Mouse (Mus musculus): ENCODE data around the gene Map3k19.
A peak's percentile ranks its signal among the peaks of the same experiment; 100 is the strongest.

The Map3k19 gene

GRCm38 (mm10) chr1:127796752-127797151 is 58.1 kb downstream of the Map3k19 start:
- no peak for DNase-seq (ENCODE audit: low spot score in 2 of 2)

- no peak for DNase-seq (ENCODE audit: low spot score in 2 of 2)
Observed at GRCm38 (mm10) chr1:127796341-127796740, 58.5 kb downstream of the Map3k19 start.

GRCm38 (mm10) chr1:127795087-127795769 is 59.6 kb downstream of the Map3k19 start:
- no peak for DNase-seq (ENCODE audit: low spot score in 2 of 2)

GRCm38 (mm10) chr1:127793459-127793858 is 61.4 kb downstream of the Map3k19 start:
- DNase-seq (ENCODE audit: low spot score in 2 of 2), result no peak

GRCm38 (mm10) chr1:127788943-127789342 is 65.9 kb downstream of the Map3k19 start:
- DNase-seq (ENCODE audit: low spot score in 2 of 2), result no peak

- DNase-seq (ENCODE audit: low spot score in 2 of 2), result no peak
Observed at GRCm38 (mm10) chr1:127785882-127786281, 68.9 kb downstream of the Map3k19 start.

GRCm38 (mm10) chr1:127783862-127784261 is 71.0 kb downstream of the Map3k19 start:
- no peak for DNase-seq (ENCODE audit: low spot score in 2 of 2)

- no peak for DNase-seq (ENCODE audit: low spot score in 2 of 2)
Observed at GRCm38 (mm10) chr1:127780849-127781248, 74.0 kb downstream of the Map3k19 start.

GRCm38 (mm10) chr1:127780142-127780541 is 74.7 kb downstream of the Map3k19 start:
- no peak for DNase-seq (ENCODE audit: low spot score in 2 of 2)

- no peak for DNase-seq (ENCODE audit: low spot score in 2 of 2)
Observed at GRCm38 (mm10) chr1:127778611-127779010, 76.2 kb downstream of the Map3k19 start.

- no peak for DNase-seq (ENCODE audit: low spot score in 2 of 2)
Observed at GRCm38 (mm10) chr1:127776246-127776645, 78.6 kb downstream of the Map3k19 start.

- DNase-seq (ENCODE audit: low spot score in 2 of 2), result no peak
Observed at GRCm38 (mm10) chr1:127775206-127775720, 79.6 kb downstream of the Map3k19 start.

GRCm38 (mm10) chr1:127774501-127774880 is 80.3 kb downstream of the Map3k19 start:
- DNase-seq (ENCODE audit: low spot score in 2 of 2), result no peak

- DNase-seq (ENCODE audit: low spot score in 2 of 2), result peak; percentile 95 to 99
Observed at GRCm38 (mm10) chr1:127773803-127774500, 80.9 kb downstream of the Map3k19 start, which contains the start of gene Ccnt2. Gene Ccnt2 (plus strand): TSS chr1:127774164.

GRCm38 (mm10) chr1:127773198-127773802 is 81.5 kb downstream of the Map3k19 start:
- no peak for DNase-seq (ENCODE audit: low spot score in 2 of 2)

GRCm38 (mm10) chr1:127766741-127767140 is 88.1 kb downstream of the Map3k19 start:
- DNase-seq (ENCODE audit: low spot score in 2 of 2), result no peak

- no peak for DNase-seq (ENCODE audit: low spot score in 2 of 2)
Observed at GRCm38 (mm10) chr1:127765468-127765867, 89.4 kb downstream of the Map3k19 start.
